Mouse (Mus musculus) thymus, postnatal 4 days (tissue): ENCODE data around the gene Defb29.

Experiments used
- DNase-seq: peaks from one replicate; pipeline ENCODE4 v3.0.0; 2021

Defb29 gene

DNA sequence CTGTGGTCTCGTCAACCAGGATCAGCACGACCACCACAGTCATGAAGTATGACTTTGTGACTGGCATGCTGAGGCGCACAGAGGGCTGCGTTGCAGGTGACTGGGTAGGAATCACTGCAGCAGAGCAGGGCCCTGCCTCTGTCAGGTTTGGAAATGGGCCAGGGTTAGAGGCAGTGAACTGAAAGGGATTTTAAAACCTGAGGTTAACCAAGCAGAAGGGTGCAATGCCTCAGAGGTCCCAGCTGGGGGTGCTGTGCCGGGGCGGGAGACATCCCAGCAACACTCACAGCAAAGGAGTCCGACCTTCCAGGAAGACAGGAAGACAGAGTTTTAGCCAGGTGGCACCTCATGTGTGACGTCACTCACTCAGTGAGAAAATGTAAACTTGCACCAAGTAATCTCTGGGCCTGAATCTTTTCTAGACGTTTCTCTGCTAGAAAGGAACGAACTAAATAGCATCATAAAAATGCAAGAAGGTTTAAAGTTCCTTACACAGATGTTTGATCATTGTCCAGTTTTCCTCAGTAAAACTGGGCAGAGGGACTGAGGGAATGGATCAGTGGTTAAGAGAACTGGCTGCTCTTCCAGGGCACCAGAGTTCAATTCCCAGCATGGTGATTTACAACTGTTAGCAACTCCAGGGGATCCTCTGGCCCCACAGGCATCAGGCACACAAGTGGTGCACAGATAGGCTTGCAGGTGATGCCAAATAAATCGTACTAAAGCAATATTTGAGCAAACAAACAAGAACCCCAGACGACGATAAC, at the start of gene Defb29:
Defb29 (minus strand) TSS at position 155 of the 767 bp plus-strand sequence.
- DNase-seq: peak; percentile 18

- no peak for DNase-seq
Observed at GRCm38 (mm10) chr2:152589021-152589420, 49.1 kb upstream of the Defb29 start.

- no peak for DNase-seq
Observed at GRCm38 (mm10) chr2:152588450-152588849, 48.6 kb upstream of the Defb29 start.

DNA sequence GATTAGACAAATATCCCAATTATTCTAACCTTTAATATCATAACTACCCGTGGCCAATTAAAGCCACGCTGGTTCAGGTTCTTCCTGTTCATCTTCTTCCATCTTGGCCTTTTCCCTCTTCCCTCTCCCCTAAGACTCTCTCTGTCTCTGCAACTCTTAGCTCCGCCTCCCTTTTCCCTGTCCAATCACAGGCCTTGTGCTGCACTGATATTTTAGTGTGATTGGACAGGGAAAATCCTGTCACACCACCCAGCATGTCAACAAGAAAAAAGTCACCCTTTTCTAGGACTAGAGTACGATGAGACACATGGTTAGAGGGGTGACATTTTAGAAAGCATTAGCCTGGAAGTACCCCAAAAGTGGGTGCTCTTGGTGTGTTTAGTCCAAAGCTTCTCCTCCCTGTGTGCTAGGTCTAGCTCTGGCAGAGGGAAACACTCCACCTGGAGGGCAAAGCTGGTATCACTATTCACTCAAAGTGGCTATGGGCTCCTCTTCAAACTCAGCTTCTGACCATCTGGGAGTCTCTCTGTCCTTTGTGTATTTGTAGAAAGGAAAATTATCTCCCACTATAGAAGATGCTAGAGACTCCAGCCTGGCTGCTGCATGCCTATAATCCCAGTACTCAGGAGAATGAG, 47.1 kb upstream of the Defb29 start:
- peak; percentile 41 for DNase-seq

DNA sequence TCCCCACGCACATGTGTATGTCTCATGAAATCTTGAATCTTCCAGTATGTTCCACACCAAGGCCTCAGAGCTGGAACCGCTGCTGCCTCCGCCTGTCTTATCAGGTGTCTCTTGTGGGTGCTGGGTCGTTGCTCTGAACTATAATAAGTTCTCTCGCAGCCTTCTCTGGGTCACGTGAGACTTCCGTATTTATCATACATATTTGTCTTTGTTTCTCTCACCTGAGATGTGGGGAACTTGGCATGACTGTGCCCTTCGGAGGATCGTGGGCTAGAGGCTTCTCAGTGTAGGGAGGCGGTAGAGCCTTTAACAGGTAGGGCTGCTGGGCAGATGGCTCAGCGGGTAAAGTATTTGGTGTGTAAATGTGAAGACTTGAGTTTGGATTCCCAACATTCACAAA, 40.7 kb upstream of the Defb29 start:
- no peak for DNase-seq

DNA sequence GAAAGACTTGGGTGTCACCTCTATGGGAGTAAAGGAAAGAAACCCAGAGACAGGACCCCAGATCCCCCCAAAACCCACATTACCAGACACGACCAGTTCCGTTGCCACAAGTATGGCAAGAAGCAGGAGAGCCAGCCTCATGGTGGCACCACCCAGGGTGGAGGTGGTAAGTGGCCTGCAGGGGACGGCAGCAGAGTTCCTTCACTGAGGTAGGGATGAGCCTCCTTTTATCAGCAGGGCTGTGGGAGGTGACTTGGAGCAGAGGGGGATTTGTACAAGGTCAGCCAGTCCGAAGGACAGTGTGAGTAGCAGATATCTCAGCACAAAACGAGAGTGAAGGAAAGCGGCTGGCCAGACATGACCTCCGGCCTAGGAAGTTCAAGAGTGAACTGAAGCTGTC, 40.2 kb upstream of the Defb29 start, which contains the start of gene Defb19:
Defb19 (minus strand) TSS at position 206 of the 400 bp plus-strand sequence.
- DNase-seq: no peak

DNA sequence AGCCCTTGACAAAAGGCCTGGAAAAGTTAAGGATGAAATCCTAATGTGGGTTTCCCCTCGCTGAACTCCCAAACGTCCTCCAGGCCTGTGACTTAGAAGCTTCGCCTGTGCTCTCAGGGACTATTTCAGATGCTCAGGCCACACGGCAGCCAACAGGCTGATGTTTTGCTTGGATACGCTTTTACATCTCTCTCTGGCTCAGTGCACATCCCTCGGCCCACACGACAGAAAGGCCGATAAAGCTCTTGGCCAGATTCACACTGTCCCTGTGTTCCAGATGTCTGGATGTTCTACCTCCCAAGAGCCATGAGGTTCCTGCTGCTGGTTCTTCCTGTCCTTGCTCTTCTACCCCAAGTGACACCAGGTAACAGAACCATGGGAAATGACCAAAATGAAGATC, 33.6 kb upstream of the Defb29 start:
- DNase-seq: no peak

DNA sequence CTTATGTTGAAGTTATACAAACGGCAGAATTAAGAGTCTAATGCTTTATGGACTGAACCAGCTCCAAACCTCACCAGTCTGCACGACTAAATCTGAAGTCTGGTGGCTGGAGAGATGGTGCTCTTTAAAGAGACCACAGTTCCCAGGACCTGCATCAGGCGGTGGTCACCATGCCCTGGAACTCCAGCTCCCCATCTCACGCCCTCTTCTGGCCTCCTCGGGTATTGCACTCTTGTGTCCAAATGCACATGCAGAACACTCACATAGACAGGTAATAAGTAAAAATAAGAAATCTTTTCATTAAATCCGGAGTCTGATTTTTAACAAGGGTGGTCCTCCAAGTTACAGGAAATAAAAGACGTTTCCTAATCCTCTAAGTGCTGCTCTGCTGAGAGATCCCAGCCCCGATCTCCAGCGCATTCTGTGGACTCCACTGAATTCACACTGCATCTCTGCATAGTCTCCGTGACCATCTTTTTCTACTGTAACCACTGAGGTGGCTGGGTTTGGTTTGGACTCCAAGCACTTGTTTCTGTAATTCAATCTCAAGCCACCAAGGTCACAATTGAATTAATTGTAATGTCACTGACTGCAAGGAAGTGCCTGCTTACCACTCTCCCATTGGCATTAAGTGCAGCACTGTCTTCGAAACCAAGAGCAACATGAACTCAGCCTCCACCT, 32.4 kb upstream of the Defb29 start, which contains the start of gene Defb21:
Defb21 (plus strand) TSS at position 631 of the 681 bp plus-strand sequence.
- DNase-seq: peak; percentile 57

- no peak for DNase-seq
Observed at GRCm38 (mm10) chr2:152570313-152570712, 30.4 kb upstream of the Defb29 start.

GRCm38 (mm10) chr2:152569881-152570280, 30.0 kb upstream of the Defb29 start:
- no peak for DNase-seq

- DNase-seq: no peak
Observed at GRCm38 (mm10) chr2:152569038-152569437, 29.1 kb upstream of the Defb29 start, which contains the start of gene Gm17416. Gm17416 (plus strand) TSS chr2:152569338.

- no peak for DNase-seq
Observed at GRCm38 (mm10) chr2:152556655-152557054, 16.8 kb upstream of the Defb29 start.

- peak; percentile 60 for DNase-seq
Observed at GRCm38 (mm10) chr2:152553774-152554423, 14.0 kb upstream of the Defb29 start.

DNA sequence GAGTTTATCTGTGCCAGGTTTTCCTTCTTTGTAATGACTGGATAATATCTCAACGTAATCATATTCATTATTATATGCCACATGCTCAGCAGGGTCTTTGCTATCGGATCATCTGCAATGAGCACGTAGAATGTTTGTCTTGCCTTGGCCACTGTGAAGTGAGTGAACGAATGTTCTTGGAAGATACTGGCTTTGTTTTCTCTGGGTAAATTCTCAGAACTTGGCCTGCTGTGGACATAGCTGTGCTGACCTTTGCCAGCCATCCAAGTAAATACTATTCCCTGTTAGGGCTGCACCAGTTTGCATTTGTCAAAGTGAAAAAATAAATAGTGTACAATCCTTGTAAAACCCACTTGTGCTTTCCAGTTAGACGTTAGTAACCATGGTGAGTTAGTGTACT, 8.2 kb upstream of the Defb29 start:
- no peak for DNase-seq

- DNase-seq: peak; percentile 33
Observed at GRCm38 (mm10) chr2:152544691-152545090, 4.8 kb upstream of the Defb29 start.

GRCm38 (mm10) chr2:152543478-152543877, 3.6 kb upstream of the Defb29 start:
- DNase-seq: no peak

DNA sequence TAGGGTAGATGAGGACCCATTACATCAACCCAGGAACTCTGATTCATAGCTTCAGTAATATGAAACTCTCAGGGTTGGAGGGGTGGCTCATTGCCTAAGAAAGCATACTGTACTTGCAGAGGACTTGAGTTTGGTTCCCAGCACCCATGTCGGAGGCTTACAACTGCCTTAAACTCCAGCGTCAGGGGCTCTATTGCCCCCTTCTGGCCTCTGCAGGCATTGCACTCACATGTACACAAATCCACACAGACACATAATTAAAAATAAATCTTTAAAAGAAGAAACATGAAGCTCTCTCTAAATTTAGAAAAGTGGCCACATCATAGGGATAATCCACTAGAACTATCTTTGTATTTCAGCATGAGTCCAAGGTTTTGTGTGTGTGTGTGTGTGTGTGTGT, 3.0 kb upstream of the Defb29 start:
- no peak for DNase-seq

DNA sequence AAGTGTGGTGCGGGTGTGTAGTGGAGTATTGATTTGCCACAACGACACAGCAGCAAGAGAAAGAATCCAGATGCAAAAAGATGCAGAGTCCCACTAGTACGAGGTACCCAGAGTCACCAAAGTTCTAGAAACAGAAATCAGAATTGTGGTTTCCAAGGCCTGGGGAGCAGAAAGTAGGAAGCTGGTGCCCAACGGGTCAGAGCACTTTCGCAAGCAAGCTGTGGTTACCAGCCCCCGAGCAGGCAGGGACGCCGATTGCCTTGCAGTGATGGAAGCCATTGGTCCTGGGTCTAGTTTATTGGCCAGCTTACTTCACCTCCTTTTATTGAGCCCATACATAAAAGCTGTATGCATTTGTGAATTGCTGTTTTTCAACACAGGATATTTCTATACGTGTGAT, 2.1 kb upstream of the Defb29 start:
- no peak for DNase-seq

- DNase-seq: no peak
Observed at GRCm38 (mm10) chr2:152517981-152518380, 21.9 kb downstream of the Defb29 start, which contains the start of gene Defb28. Defb28 (plus strand) TSS chr2:152518255.

DNA sequence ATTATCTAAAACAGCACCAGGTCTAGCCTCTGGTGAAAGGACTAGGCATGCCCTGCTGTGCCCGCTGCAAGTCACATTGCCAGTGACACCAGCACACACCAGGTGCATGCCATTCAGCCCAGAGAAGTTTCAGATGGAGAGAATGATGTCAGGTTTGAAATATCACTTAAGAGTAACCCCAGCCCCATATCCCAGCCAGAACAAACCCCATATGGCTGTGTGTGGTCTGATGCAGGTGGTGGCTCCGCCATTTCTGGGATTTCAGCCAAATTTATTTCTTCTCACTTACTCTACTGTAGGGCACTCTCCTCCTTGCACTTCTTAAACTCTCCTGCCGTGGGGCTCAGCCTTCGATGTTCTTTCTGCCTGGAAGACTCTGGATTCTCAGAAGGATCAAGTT, 23.8 kb downstream of the Defb29 start:
- DNase-seq: no peak

- DNase-seq: no peak
Observed at GRCm38 (mm10) chr2:152511592-152511991, 28.3 kb downstream of the Defb29 start, which contains the start of gene Defb26. Defb26 (minus strand) TSS chr2:152511692.

DNA sequence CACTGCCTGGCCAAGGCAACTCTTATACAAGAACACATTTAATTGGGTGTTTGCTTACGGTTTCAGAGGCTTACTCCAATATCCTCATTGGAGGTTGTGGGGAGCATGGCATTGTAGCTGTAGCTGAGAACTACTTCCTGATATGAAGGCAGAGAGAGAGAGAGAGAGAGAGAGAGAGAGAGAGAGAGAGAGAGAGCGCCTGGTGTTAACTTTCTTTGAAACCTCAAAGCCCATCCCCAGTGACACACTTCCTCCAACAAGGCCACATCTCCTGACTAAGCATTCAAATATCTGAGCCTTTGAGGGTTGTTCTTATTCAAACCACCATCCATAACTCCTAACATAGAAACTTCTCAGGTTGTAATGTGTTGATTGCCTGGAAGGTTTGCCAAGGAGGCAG, 35.9 kb downstream of the Defb29 start:
- no peak for DNase-seq

GRCm38 (mm10) chr2:152500863-152501229, 39.1 kb downstream of the Defb29 start:
- DNase-seq: no peak
